Mouse (Mus musculus) erythroblast, adult 5-6 weeks (primary cell): ENCODE measurements around the gene Gm10306. TPM values are rescaled to one million over a fixed set of nuclear protein-coding genes. Genes with fewer than 3 reads are reported as not detected.

Experiments
- ATAC-seq: replicated peaks from 2 replicates; pipeline ENCODE4 v1.8.0; 2016; ENCODE audit warnings: moderate number of reproducible peaks, mild to moderate bottlenecking, moderate TSS enrichment, inconsistent platforms; ENCODE audit not compliant: poor library complexity, low FRiP score, severe bottlenecking
- total RNA-seq, 2 experiments: library from RNA; stranded (forward) in 1 of 2; stranded (reverse) in 1 of 2; fragments of 150-400 nt in 1 of 2; fragments of 200-764, 138-1000 nt in 1 of 2; gene quantifications; 2 replicates each; pipeline versions ENCODE4 v1.2.3 to v1.2.4; 2015 to 2017; ENCODE audit warnings: low replicate concordance in 2 of 2

Gm10306 gene
- total RNA-seq (2015; ENCODE audit: low replicate concordance): not detected in 2 replicates
- total RNA-seq (2017; ENCODE audit: low replicate concordance): not detected in 2 replicates

GRCm38 (mm10) chr4:94556265-94557054, at the start of gene Gm10306, which contains the start of gene Caap1:
Gene Gm10306, plus strand, starts transcription at chr4:94556546.
Gene Caap1, minus strand, starts transcription at chr4:94556796.
- ATAC-seq: peak; percentile 100

- ATAC-seq: no peak
Observed at GRCm38 (mm10) chr4:94515366-94515765, 41.0 kb upstream of the Gm10306 start.

GRCm38 (mm10) chr4:94517631-94518030, 38.7 kb upstream of the Gm10306 start:
- no peak for ATAC-seq

- ATAC-seq: no peak
Observed at GRCm38 (mm10) chr4:94523321-94523720, 33.0 kb upstream of the Gm10306 start.

GRCm38 (mm10) chr4:94529448-94529847, 26.9 kb upstream of the Gm10306 start:
- ATAC-seq: no peak

GRCm38 (mm10) chr4:94533205-94533604, 23.1 kb upstream of the Gm10306 start:
- no peak for ATAC-seq

GRCm38 (mm10) chr4:94543041-94543440, 13.3 kb upstream of the Gm10306 start:
- no peak for ATAC-seq

GRCm38 (mm10) chr4:94544321-94544720, 12.0 kb upstream of the Gm10306 start:
- ATAC-seq: no peak

GRCm38 (mm10) chr4:94554955-94555494, 1.3 kb upstream of the Gm10306 start:
- no peak for ATAC-seq

- ATAC-seq: no peak
Observed at GRCm38 (mm10) chr4:94557145-94557544, 799 bp downstream of the Gm10306 start.

GRCm38 (mm10) chr4:94559266-94559665, 2.9 kb downstream of the Gm10306 start:
- no peak for ATAC-seq

GRCm38 (mm10) chr4:94560316-94560715, 4.0 kb downstream of the Gm10306 start:
- no peak for ATAC-seq

- ATAC-seq: no peak
Observed at GRCm38 (mm10) chr4:94561954-94562648, 5.8 kb downstream of the Gm10306 start.

- no peak for ATAC-seq
Observed at GRCm38 (mm10) chr4:94564297-94564696, 8.0 kb downstream of the Gm10306 start.

GRCm38 (mm10) chr4:94572677-94573076, 16.3 kb downstream of the Gm10306 start:
- ATAC-seq: no peak

- no peak for ATAC-seq
Observed at GRCm38 (mm10) chr4:94591765-94592381, 35.5 kb downstream of the Gm10306 start.

- peak; percentile 70; the same call in 1 of the 2 replicates for ATAC-seq
Observed at GRCm38 (mm10) chr4:94592709-94593108, 36.4 kb downstream of the Gm10306 start.

GRCm38 (mm10) chr4:94601395-94601794, 45.0 kb downstream of the Gm10306 start:
- ATAC-seq: no peak

GRCm38 (mm10) chr4:94602496-94603030, 46.2 kb downstream of the Gm10306 start:
- ATAC-seq: peak; percentile 62
